Mouse (Mus musculus) adrenal gland, postnatal 14 days (tissue): ENCODE results near the gene C1qtnf2. TPM values are rescaled to one million over a fixed set of nuclear protein-coding genes. Genes with fewer than 3 reads are reported as not detected.
A peak's percentile ranks its signal among the peaks of the same experiment; 100 is the strongest.

Experiments
- DNase-seq: peaks from one replicate; pipeline ENCODE4 v3.0.0; 2021; ENCODE audit warnings: mixed read lengths
- total RNA-seq: library from RNA; stranded (reverse); gene quantifications from 2 replicates; pipeline ENCODE4 v1.2.3, GENCODE M21; 2021

C1qtnf2 gene
- total RNA-seq, 1 experiment from 2014 or later = 9.3 TPM

DNA sequence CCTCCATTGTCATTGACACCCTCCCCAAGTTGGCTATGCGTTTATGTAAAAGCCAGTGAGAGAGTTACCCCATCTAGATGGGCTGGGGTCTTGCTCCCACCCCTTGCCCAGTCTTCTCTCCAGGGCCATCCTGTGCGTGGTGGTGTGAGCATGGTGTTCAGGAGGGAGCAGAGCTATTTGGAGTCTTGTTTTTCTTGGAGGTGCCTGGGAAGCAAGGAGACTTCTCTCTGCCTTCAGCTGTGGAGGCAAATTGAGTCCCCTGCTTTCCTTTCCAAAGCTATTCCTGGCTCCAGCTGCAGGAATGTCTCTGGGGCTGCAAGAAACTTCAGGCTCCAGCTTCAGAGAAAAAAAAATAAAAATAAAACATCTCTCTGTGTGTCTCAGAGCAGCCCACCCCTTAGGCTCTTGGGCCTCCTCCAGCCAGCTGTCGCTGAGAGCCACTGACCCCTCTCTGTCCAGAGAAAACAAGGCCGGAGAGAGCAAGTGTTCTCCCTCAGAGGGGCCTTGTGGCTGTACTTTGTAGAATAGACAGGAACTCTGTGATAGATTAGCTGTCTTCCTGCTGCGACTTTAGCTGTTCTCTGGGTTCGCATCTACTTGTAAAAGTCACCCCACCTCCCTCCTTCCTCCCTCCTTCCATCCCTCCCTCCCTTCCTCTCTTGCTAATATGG is 9.2 kb downstream of the C1qtnf2 start:
- DNase-seq = peak; percentile 19

DNA sequence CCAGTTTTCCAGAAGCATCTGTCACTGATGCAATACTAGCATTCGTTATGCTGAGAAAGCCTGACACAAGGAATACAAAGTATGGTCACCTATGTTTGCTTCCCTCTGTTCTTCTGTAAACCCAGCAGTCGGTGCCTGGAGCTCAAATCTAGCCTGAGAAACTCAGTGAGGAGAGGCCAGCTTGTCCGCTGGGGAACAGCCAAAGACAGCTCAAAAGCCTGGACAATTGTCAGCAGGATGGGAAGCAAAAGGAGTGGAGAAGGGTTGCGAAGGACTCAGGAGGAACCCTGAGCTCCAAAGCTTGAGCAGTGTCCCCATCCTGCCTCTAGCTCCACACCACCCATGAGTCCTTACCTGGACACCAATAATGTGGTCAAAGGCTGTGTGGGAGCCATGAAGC is 10.0 kb downstream of the C1qtnf2 start:
- no peak for DNase-seq

GRCm38 (mm10) chr11:43484652-43485051 is 10.6 kb downstream of the C1qtnf2 start:
- no peak for DNase-seq

GRCm38 (mm10) chr11:43485855-43486254 is 11.8 kb downstream of the C1qtnf2 start:
- DNase-seq = no peak

DNA sequence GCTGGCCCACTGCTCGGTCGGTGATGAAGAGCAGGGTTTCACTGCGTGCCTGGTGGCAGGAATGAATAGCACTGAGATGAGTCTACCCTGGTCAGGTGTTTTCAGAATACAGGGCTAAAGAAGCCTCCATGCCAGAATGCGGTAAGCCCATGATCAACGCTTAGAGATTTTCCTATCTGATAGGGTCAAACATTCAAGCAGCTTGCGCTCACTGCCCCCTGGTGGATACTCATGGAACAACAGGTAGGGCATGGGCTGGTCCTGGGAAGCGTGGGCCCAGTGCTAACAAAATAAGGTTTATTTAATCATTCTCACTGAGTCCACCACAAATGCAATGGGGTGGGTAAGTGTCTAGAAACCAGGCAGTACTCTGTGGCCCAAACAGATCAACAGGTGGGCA is 18.6 kb downstream of the C1qtnf2 start:
- DNase-seq = peak; percentile 87

- peak; percentile 73 for DNase-seq
Measured at GRCm38 (mm10) chr11:43493815-43494409, 19.8 kb downstream of the C1qtnf2 start.

- DNase-seq = no peak
Measured at GRCm38 (mm10) chr11:43495037-43495436, 21.0 kb downstream of the C1qtnf2 start.

GRCm38 (mm10) chr11:43495532-43495931 is 21.5 kb downstream of the C1qtnf2 start:
- DNase-seq = peak; percentile 92

DNA sequence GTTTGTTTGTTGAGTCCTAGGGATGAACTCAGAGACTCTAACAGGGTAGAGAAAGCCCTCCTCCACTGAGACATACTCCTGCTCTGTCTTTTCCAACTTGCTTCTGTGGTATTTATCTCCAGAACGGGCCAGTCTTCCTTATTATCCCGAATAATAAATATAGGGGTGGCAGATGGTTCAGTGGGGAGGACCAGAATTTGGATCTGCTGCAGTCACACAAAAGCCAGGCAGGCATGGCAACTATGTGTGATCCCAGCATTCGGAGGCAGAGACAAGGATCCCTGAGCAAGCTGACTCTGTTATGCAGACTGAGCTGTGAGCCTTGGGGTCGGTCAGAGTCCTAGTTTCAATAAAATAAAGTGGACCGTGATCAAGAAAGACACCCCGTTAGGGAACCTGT is 27.2 kb downstream of the C1qtnf2 start:
- DNase-seq = no peak

DNA sequence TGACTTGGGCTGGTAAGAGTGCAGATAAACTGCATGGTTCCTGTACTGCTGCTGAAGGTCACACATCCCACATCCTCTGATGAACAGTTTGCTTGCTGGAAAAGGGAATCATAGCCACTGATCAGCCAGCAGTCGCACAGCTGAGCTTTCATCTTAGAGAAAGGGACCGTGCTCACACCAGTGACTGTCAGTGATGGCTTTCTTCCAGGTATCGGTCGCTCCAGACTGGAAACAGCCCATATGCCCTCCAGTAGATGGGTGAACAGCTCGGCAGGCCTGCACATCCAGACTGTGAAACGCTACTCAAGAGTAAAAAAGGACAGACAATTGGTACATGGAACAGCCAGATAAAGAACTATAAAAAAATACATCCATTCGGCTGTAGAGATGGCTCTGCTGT is 31.1 kb downstream of the C1qtnf2 start:
- DNase-seq = no peak

DNA sequence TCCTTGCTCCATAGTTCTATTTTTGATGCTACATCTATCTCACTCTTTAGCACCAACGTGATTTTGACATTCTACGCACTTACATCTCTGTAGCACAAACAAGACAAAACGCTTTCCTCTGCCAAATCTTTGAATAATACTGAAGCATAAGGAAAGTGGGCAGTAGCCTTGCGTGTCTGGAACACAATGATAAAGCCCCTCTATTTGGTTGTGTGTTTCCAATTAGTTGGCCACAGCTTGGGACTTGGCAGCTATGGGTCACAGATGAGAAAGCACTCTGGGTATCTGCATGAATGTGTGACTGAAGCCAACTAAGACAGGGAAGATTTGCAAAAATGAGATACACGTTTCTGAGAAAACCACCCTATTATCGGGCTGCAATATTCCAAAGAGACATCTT is 33.9 kb downstream of the C1qtnf2 start:
- DNase-seq = no peak

- no peak for DNase-seq
Measured at GRCm38 (mm10) chr11:43509878-43510277, 35.8 kb downstream of the C1qtnf2 start.

DNA sequence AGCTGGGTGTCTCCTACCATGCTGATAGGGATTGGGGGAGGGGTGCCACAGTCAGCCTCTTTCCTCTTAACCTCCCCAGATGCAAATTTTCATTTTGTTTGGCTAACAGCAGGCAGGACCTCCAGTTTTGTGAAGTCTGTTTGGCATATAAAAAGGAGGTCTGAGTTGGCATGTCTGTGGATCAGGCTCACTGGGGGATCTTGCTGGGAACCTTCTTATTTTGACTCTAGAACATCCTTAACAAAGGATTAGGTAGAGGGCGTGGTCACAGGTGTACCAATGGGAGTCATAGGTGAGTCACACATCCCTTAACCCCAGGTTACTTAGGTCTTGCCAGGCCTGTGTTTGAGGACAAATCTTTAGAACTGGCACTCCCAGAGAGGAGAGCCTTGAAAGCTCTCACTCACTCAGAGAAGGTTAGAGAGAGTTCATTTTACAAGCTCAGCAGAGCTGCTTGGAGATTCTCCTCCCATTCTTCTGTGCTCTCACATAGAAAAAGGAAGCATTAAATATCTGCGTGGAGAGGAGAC is 38.6 kb downstream of the C1qtnf2 start:
- DNase-seq = no peak

DNA sequence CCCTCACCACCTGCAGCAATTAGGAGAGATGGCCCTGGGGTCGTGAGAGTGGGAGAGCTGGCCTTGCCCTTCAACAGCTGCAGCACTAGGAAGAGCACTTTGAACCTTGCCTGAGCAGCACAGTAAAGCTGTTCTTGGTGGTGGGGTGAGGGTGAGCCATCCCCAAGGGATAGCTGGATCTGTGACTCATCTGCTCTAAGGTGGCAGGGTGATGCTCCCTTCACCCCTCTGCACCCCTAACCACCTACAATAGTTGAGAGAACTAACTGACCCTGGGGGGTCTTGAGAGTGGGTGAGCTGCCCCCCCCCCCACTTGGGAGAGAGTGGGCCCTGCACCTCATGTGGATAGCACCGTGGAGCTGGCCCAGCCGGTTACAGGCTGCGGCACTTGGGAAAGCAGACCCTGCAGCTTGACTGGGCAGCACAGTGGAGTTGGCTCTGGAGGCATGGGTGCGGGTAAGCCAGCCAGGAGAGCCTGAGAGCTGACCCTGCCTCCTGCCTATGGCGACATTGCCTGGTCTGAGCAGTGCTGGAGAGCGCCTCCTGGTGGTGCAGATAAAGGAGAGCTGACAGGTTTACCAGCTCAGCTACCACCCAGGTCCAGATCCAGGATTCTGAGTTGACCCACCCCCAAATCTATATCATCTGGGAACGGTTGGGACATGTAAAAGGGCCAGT is 42.4 kb downstream of the C1qtnf2 start:
- DNase-seq = peak; percentile 68

- no peak for DNase-seq
Measured at GRCm38 (mm10) chr11:43517641-43518040, 43.6 kb downstream of the C1qtnf2 start.

DNA sequence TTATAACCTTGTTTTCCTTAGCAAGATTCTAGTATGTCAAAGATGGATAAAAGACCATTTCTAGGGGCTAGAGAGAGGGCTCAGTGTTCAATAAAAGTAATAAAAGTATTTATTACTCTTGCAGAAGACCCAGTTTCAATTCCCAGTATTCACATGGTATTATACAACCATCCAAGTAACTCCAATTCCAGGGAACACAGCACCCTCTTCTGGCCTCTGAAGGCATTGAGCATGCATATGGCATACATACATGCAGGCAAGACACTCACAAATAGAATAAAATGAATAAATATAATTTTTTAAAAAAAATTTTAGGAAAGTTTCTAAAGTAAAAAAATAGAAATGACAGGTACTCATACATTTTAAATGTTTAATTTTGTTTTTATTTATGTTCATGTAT is 44.0 kb downstream of the C1qtnf2 start:
- DNase-seq = no peak

DNA sequence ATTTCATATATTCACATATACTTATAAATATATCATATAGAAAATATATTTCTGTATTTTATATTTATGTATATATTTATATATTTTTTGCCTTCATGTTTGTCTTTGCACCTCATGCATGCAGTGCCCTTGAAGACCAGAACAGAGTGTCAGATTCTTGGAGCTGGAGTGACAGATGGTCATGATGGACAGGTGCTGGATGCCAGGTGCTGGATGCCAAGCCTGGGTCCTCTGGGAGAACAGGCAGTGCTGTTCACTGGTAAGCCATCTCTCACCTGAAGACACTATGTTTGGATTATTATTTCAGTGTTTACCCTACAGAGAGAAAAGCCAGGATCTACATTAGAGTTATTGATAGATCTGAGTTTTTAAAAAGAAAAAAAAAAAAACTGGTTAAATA is 44.7 kb downstream of the C1qtnf2 start:
- no peak for DNase-seq

GRCm38 (mm10) chr11:43520521-43520920 is 46.4 kb downstream of the C1qtnf2 start:
- no peak for DNase-seq

GRCm38 (mm10) chr11:43528078-43528682 is 54.1 kb downstream of the C1qtnf2 start:
- no peak for DNase-seq

DNA sequence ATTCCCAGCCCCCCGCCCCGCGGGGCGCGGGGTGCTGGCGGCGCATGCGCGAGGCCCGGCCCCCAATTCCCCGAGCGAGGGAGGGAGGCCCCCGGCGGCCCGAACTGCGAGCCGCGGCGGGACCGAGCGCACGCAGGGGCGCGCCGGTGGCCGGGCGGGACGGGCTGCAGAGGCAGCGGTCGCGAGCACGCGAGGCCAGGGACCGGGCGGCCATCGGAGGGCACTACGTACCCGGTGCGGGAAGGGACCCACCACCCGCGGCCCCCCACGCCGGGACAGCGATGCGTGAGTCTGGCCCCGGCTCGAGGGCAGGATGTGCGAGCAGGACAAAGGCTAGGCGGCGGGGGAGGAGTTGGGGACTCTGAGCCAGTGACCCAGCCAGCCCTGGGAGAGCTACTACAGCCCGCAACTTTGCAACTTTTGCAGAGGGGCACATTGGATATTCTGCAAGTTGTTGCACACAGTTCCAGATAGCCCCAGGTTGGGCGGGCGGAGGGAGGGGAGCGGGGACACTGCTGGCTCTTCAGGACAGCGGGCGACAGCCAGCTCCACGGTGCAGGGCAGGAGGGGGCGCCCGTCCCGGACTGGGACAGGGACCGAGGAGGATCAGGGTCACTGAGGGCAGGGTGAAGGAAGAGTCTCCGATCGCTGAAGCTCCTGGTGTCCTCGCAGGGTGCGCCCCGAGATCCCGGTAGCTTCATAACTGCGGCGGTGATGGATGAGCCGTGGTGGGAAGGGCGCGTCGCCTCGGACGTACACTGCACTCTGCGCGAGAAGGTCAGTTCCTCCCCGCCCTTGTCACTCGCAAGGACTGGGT is 54.8 kb downstream of the C1qtnf2 start, which contains the start of gene Ccnjl:
Ccnjl (plus strand) TSS at position 102 of the 817 bp plus-strand sequence.
- peak; percentile 87 for DNase-seq

DNA sequence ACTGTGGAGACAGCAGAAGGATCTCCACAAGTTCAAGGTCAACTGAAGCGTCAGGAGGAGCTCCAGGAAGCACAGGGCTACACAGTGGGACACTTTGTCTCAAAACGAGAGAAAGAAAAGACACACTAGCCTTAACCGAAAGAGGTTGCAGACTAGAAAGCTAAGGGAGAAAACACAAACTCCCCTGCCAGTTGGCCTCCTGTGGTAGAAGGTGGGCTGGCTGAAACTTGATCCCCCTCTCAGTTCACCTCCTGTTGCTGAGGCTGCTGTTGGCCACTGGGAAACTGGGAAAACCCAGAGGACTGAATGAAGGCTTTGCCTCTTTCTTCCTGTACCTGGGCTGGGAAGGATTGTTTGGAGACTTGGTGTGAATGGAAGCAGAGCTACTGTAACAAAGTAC is 56.0 kb downstream of the C1qtnf2 start:
- DNase-seq = no peak

GRCm38 (mm10) chr11:43531619-43532018 is 57.5 kb downstream of the C1qtnf2 start:
- DNase-seq = no peak
